In the genomic region with DNA sequence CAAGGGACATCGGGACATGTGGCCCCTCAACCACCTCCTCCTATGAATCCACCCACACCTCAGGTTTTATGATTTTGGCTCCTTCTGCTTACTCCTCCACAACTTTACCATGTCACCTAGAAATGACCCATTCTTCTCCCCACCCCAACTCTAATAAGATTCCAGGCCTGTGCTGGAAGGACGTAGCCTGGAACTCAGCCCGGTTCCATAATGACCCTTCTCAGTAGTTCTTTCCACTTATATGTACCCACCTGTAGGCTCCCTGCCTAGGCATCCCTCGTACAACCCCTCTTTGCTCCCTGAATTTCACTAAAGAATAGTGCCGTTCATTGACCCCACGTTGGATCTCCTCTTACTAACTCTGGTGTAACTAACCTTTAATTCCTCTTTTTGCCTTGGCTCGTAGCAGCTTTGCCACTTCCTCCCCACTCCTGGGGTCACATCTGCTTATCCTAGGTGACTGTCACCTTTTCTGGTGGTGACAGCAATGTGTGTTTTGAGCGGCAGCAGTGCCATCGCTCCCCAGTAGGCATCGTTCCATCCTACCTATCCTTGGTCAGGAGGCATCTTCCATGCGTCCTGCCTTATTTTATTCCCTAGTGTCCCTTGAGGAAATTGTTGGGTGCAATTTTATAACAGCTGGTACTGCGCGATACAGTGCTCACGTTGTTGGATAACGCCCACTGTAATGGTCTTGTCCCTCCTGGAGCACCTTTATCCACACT, we compare ENCODE assay signal across 8 mouse cellular contexts. TPM values are rescaled to one million over a fixed set of nuclear protein-coding genes. Genes with fewer than 3 reads are reported as not detected.
DNase-seq lines count a peak whose midpoint lies in the region; ATAC-seq lines count a peak whose summit lies in the region.

No protein-coding gene starts in this region.

- no peaks in the 10 kb centered on the region for H3K27me3 ChIP-seq in lung, embryonic 15.5 days
- no peaks in the 10 kb centered on the region for H3K27me3 ChIP-seq in embryonic facial prominence, embryonic 14.5 days (replicated peaks; ENCODE audit: control insufficient read depth, insufficient read depth, low read length)
- H3K27me3 ChIP-seq in intestine, embryonic 16.5 days (replicated peaks; ENCODE audit: control insufficient read depth, insufficient read depth, low read length), result no peaks in the 10 kb centered on the region
- no peaks in the 10 kb centered on the region for H3K27me3 ChIP-seq in midbrain, embryonic 15.5 days (replicated peaks)

- peak overlapping the region; percentile 100 for H3K9ac ChIP-seq in lung, embryonic 15.5 days
- H3K9ac ChIP-seq in embryonic facial prominence, embryonic 14.5 days (ENCODE audit: low read depth, low read length), result peak overlapping the region; percentile 99
- peak overlapping the region; percentile 100 for H3K9ac ChIP-seq in intestine, embryonic 16.5 days (ENCODE audit: low read depth, low read length)
- peak overlapping the region; percentile 97 for H3K9ac ChIP-seq in midbrain, embryonic 15.5 days

- WGBS in lung, embryonic 15.5 days, result 29% methylated on average over 15 of the region's 15 CpGs
- WGBS in embryonic facial prominence, embryonic 14.5 days, result 44% methylated on average over 15 of the region's 15 CpGs
- 31% methylated on average over 15 of the region's 15 CpGs for WGBS in intestine, embryonic 16.5 days
- 55% methylated on average over 15 of the region's 15 CpGs for WGBS in midbrain, embryonic 15.5 days

- H3K27ac ChIP-seq in lung, embryonic 15.5 days, result peak overlapping the region; percentile 98
- H3K27ac ChIP-seq in embryonic facial prominence, embryonic 14.5 days (replicated peaks; ENCODE audit: low read depth, low read length), result peak overlapping the region; percentile 95; the same call in 1 of the 2 replicates
- H3K27ac ChIP-seq in intestine, embryonic 16.5 days (ENCODE audit: low read length), result peak overlapping the region; percentile 97
- H3K27ac ChIP-seq in midbrain, embryonic 15.5 days, result peak overlapping the region; percentile 95

- peak overlapping the region; percentile 73 for H3K4me2 ChIP-seq in lung, embryonic 15.5 days
- peak overlapping the region; percentile 83 for H3K4me2 ChIP-seq in embryonic facial prominence, embryonic 14.5 days (ENCODE audit: low read depth, low read length)
- peak overlapping the region; percentile 82 for H3K4me2 ChIP-seq in intestine, embryonic 16.5 days (ENCODE audit: low read depth, low read length)
- peak overlapping the region; percentile 88 for H3K4me2 ChIP-seq in midbrain, embryonic 15.5 days

- H3K4me3 ChIP-seq in lung, embryonic 15.5 days, result peak overlapping the region; percentile 99
- H3K4me3 ChIP-seq in embryonic facial prominence, embryonic 14.5 days (ENCODE audit: low read depth, low read length), result peak overlapping the region; percentile 98
- peak overlapping the region; percentile 93 for H3K4me3 ChIP-seq in intestine, embryonic 16.5 days (ENCODE audit: low read length)
- peak overlapping the region; percentile 93 for H3K4me3 ChIP-seq in midbrain, embryonic 15.5 days

- no peak for ATAC-seq in lung, embryonic 15.5 days (ENCODE audit: borderline replicate concordance, extremely low read depth, low FRiP score, low TSS enrichment)
- no peak for ATAC-seq in embryonic facial prominence, embryonic 14.5 days (ENCODE audit: low read depth)
- no peak for ATAC-seq in intestine, embryonic 16.5 days
- ATAC-seq in midbrain, embryonic 15.5 days (replicated peaks), result no peak

- H3K36me3 ChIP-seq in lung, embryonic 15.5 days, result peaks cover 33% of the 10 kb centered on the region
- peaks cover 40% of the 10 kb centered on the region for H3K36me3 ChIP-seq in embryonic facial prominence, embryonic 14.5 days (ENCODE audit: control insufficient read depth, insufficient read depth, low read length)
- H3K36me3 ChIP-seq in intestine, embryonic 16.5 days (ENCODE audit: control insufficient read depth, insufficient read depth, low read length), result peaks cover 9% of the 10 kb centered on the region; the same call in 1 of the 2 replicates
- peaks cover 19% of the 10 kb centered on the region for H3K36me3 ChIP-seq in midbrain, embryonic 15.5 days (replicated peaks)

- no peaks in the 10 kb centered on the region for H3K9me3 ChIP-seq in lung, embryonic 15.5 days
- no peaks in the 10 kb centered on the region for H3K9me3 ChIP-seq in embryonic facial prominence, embryonic 14.5 days (ENCODE audit: control insufficient read depth, low read length)
- H3K9me3 ChIP-seq in intestine, embryonic 16.5 days (ENCODE audit: control insufficient read depth, low read length), result no peaks in the 10 kb centered on the region
- no peaks in the 10 kb centered on the region for H3K9me3 ChIP-seq in midbrain, embryonic 15.5 days

- DNase-seq in lung, adult 18-20 months, result no peak
- no peak for DNase-seq in embryonic facial prominence, embryonic 14.5 days (ENCODE audit: low spot score)
- DNase-seq in gastrocnemius, adult 18-20 months (ENCODE audit: low spot score), result no peak
- DNase-seq in left cerebral cortex, postnatal 25 days (ENCODE audit: low spot score in 2 of 2), result no peak
- DNase-seq in cerebellum, postnatal 25 days, result no peak

- intact Hi-C loops in left cerebral cortex, postnatal 25 days (cut with DNase I), result no loop called here

- peaks cover 34% of the 10 kb centered on the region for H3K4me1 ChIP-seq in lung, embryonic 15.5 days
- H3K4me1 ChIP-seq in embryonic facial prominence, embryonic 14.5 days (ENCODE audit: control insufficient read depth, insufficient read depth, low read length), result peaks cover 19% of the 10 kb centered on the region
- H3K4me1 ChIP-seq in intestine, embryonic 16.5 days (ENCODE audit: control insufficient read depth, insufficient read depth, low read length), result peaks cover 26% of the 10 kb centered on the region
- peaks cover 43% of the 10 kb centered on the region for H3K4me1 ChIP-seq in midbrain, embryonic 15.5 days

RNA-seq across cellular contexts. Expression of a gene that starts 1.0 kb away (rescaled TPM):
- polyA plus RNA-seq in lung, embryonic 15.5 days (2015; fragmentation: Nextera tagmentation; extraction: Ambion mirVana), result 10.8 and 12.0 TPM in 2 replicates
- 20.4 and 21.7 TPM in 2 replicates for polyA plus RNA-seq in embryonic facial prominence, embryonic 14.5 days (2014; fragmentation: Nextera tagmentation; extraction: Ambion mirVana)
- 8.2 and 11.5 TPM in 2 replicates for polyA plus RNA-seq in intestine, embryonic 16.5 days (2015; fragmentation: Nextera tagmentation; extraction: Ambion mirVana)
- 13.4 and 13.8 TPM in 2 replicates for polyA plus RNA-seq in midbrain, embryonic 15.5 days (2015; fragmentation: Nextera tagmentation; extraction: Ambion mirVana)
- total RNA-seq in gastrocnemius, adult 18-20 months (2021), result 10 to 100 TPM; 13.1 to 14.0 TPM
- total RNA-seq in left cerebral cortex, postnatal 25 days (2021), result 10 to 100 TPM; 87.1 to 89.9 TPM

RNA-seq across cellular contexts. Expression of a gene that starts 10.0 kb away (rescaled TPM):
- 0.30 and 0.36 TPM in 2 replicates for polyA plus RNA-seq in lung, embryonic 15.5 days (2015; fragmentation: Nextera tagmentation; extraction: Ambion mirVana)
- polyA plus RNA-seq in embryonic facial prominence, embryonic 14.5 days (2014; fragmentation: Nextera tagmentation; extraction: Ambion mirVana), result 1.7 and 1.8 TPM in 2 replicates
- polyA plus RNA-seq in intestine, embryonic 16.5 days (2015; fragmentation: Nextera tagmentation; extraction: Ambion mirVana), result 1.5 and 1.7 TPM in 2 replicates
- 31.6 and 33.4 TPM in 2 replicates for polyA plus RNA-seq in midbrain, embryonic 15.5 days (2015; fragmentation: Nextera tagmentation; extraction: Ambion mirVana)
- total RNA-seq in gastrocnemius, adult 18-20 months (2021), result under 1 TPM; 0.09 to 0.16 TPM
- 10 to 100 TPM; 25.5 to 26.2 TPM for total RNA-seq in left cerebral cortex, postnatal 25 days (2021)

RNA-seq across cellular contexts. Expression of a gene that starts 56.8 kb away (rescaled TPM):
- polyA plus RNA-seq in lung, embryonic 15.5 days (2015; fragmentation: Nextera tagmentation; extraction: Ambion mirVana), result 9.9 and 10.1 TPM in 2 replicates
- 5.2 and 6.0 TPM in 2 replicates for polyA plus RNA-seq in embryonic facial prominence, embryonic 14.5 days (2014; fragmentation: Nextera tagmentation; extraction: Ambion mirVana)
- 2.3 and 2.6 TPM in 2 replicates for polyA plus RNA-seq in intestine, embryonic 16.5 days (2015; fragmentation: Nextera tagmentation; extraction: Ambion mirVana)
- 1.6 TPM in 2 replicates for polyA plus RNA-seq in midbrain, embryonic 15.5 days (2015; fragmentation: Nextera tagmentation; extraction: Ambion mirVana)
- total RNA-seq in gastrocnemius, adult 18-20 months (2021), result 1 to 10 TPM; 2.8 to 4.8 TPM
- total RNA-seq in left cerebral cortex, postnatal 25 days (2021), result 1 to 10 TPM; 3.1 to 3.4 TPM

RNA-seq across cellular contexts. Expression of a gene that starts 59.6 kb away (rescaled TPM):
- polyA plus RNA-seq in lung, embryonic 15.5 days (2015; fragmentation: Nextera tagmentation; extraction: Ambion mirVana), result 10.8 and 11.3 TPM in 2 replicates
- polyA plus RNA-seq in embryonic facial prominence, embryonic 14.5 days (2014; fragmentation: Nextera tagmentation; extraction: Ambion mirVana), result 10.6 and 11.5 TPM in 2 replicates
- polyA plus RNA-seq in intestine, embryonic 16.5 days (2015; fragmentation: Nextera tagmentation; extraction: Ambion mirVana), result 8.6 and 10.2 TPM in 2 replicates
- 33.3 and 33.4 TPM in 2 replicates for polyA plus RNA-seq in midbrain, embryonic 15.5 days (2015; fragmentation: Nextera tagmentation; extraction: Ambion mirVana)
- total RNA-seq in gastrocnemius, adult 18-20 months (2021), result 1 to 10 TPM; 1.9 to 2.3 TPM
- total RNA-seq in left cerebral cortex, postnatal 25 days (2021), result 100 to 1,000 TPM; 127 to 140 TPM

Comparison
In these comparisons a context has a peak if more than half of its experiments do, and no peak if none do; other contexts are left out.
1. RNA of a gene that starts 10.0 kb away (polyA plus RNA-seq): 31.6 to 33.4 TPM in midbrain, embryonic 15.5 days; 1.7 to 1.8 TPM in embryonic facial prominence, embryonic 14.5 days, 1.5 to 1.7 TPM in intestine, embryonic 16.5 days and 0.30 to 0.36 TPM in lung, embryonic 15.5 days; every median in the first group is over 10 times any median in the second.
2. Peak in every context shown above with its lines, with median percentiles within 50 percentile points of each other: H3K27ac ChIP-seq, H3K4me2 ChIP-seq, H3K4me3 ChIP-seq and H3K9ac ChIP-seq.